Mouse (Mus musculus): ENCODE data around the gene Csnk2b. TPM values are rescaled to one million over a fixed set of nuclear protein-coding genes. Genes with fewer than 3 reads are reported as not detected.

The Csnk2b gene
- total RNA-seq, 2 experiments from 2014 or later = 156 to 166 TPM

DNA sequence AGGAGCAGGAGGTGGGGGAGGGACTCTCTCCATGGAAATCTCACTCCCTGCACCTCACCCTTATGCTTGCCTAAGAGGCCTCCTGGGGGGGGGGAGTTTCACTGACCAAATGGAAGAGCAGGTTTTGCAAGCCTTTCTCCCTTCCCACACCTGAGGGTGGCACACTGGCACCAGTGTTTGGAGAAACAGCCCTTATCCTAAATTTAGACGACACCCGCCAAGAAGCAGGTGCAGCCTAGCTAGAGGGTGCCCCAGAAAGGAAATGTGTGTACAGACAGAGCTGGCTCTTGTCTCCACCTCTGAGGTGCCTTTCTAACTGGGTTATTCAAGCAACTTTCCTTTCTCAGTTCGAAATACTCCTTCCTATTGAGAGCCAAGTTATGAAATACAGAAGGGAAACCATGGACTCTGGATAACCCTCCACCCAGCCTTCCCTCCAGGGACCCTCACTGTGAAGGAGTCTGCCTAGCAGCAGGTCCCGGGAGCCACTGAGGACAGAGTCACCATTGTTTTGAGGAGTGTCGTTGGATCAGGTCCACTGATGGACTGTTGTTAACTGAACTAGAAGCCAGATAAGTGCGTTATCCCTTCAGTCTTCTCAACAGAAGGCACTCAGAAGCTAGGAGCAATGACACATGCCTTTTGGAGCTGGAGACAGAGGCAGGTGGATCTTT, 51.2 kb downstream of the Csnk2b start:
- DNase-seq = no peak
- intact Hi-C loops (cut with DNase I; ENCODE audit: low total_unique reads) = no loop called here

GRCm38 (mm10) chr17:35068213-35068914, 53.5 kb downstream of the Csnk2b start:
- intact Hi-C loops (cut with DNase I; ENCODE audit: low total_unique reads) = no loop called here
- no peak for DNase-seq

Other genes with a start within 250 kb of the Csnk2b start
- gene Zbtb12, start 242.6 kb downstream of the Csnk2b start, total RNA-seq (2021) = 1 to 10 TPM; 3.4 to 5.1 TPM
- not detected for gene Gm20547, start 240.0 kb downstream of the Csnk2b start, total RNA-seq (2021)
- gene C2, start 223.8 kb downstream of the Csnk2b start, total RNA-seq (2021) = 1 to 10 TPM; 1.8 to 3.1 TPM
- 10 to 100 TPM; 29.4 to 32.2 TPM for gene Ehmt2, start 223.6 kb downstream of the Csnk2b start, total RNA-seq (2021)
- under 1 TPM in 1 of 2 experiments, not detected in 1; 0.09 TPM for gene Slc44a4, start 207.6 kb downstream of the Csnk2b start, total RNA-seq (2021)
- 1 to 10 TPM; 8.0 to 8.3 TPM for gene Neu1, start 190.8 kb downstream of the Csnk2b start, total RNA-seq (2021)
- 1 to 10 TPM; 2.6 to 5.9 TPM for gene Hspa1b, start 162.8 kb downstream of the Csnk2b start, total RNA-seq (2021)
- not detected for gene Gm20481, start 152.1 kb downstream of the Csnk2b start, total RNA-seq (2021)
- gene Hspa1a, start 149.9 kb downstream of the Csnk2b start, total RNA-seq (2021) = 1 to 10 TPM; 3.8 to 6.8 TPM
- 10 to 100 TPM; 11.6 to 14.8 TPM for gene Hspa1l, start 149.3 kb downstream of the Csnk2b start, total RNA-seq (2021)
- gene Lsm2, start 140.2 kb downstream of the Csnk2b start, total RNA-seq (2021) = 10 to 100 TPM; 19.5 to 20.1 TPM
- 10 to 100 TPM; 26.8 to 29.2 TPM for gene Vars, start 121.1 kb downstream of the Csnk2b start, total RNA-seq (2021)
- gene Vwa7, start 105.5 kb downstream of the Csnk2b start, total RNA-seq (2021) = 1 to 10 TPM; 3.7 to 3.9 TPM
- 1 to 10 TPM in 1 of 2 experiments, under 1 TPM in 1; 0.38 to 1.5 TPM for gene Sapcd1, start 94.0 kb downstream of the Csnk2b start, total RNA-seq (2021)
- gene Msh5, start 75.3 kb downstream of the Csnk2b start, total RNA-seq (2021) = under 1 TPM; 0.84 to 0.94 TPM
- 10 to 100 TPM; 28.3 to 32.5 TPM for gene Clic1, start 72.1 kb downstream of the Csnk2b start, total RNA-seq (2021)
- gene Ddah2, start 63.0 kb downstream of the Csnk2b start, total RNA-seq (2021) = 10 to 100 TPM; 23.4 to 32.2 TPM
- gene Ly6g6c, start 56.7 kb downstream of the Csnk2b start, total RNA-seq (2021) = not detected
- not detected for gene Mpig6b, start 55.9 kb downstream of the Csnk2b start, total RNA-seq (2021)
- gene Ly6g6e, start 45.2 kb downstream of the Csnk2b start, total RNA-seq (2021) = not detected
- under 1 TPM; 0.64 TPM for gene Ly6g6d, start 44.0 kb downstream of the Csnk2b start, total RNA-seq (2021)
- not detected for gene Ly6g6f, start 36.4 kb downstream of the Csnk2b start, total RNA-seq (2021)
- 10 to 100 TPM; 52.8 to 58.5 TPM for gene Abhd16a, start 32.8 kb downstream of the Csnk2b start, total RNA-seq (2021)
- not detected for gene Ly6g5c, start 13.8 kb downstream of the Csnk2b start, total RNA-seq (2021)
- under 1 TPM; 0.27 to 0.37 TPM for gene Ly6g5b, start 6.6 kb downstream of the Csnk2b start, total RNA-seq (2021)
- 1 to 10 TPM; 7.0 to 7.9 TPM for gene Gpank1, start 598 bp downstream of the Csnk2b start, total RNA-seq (2021)
- gene D17H6S53E, start 4.3 kb upstream of the Csnk2b start, total RNA-seq (2021) = 10 to 100 TPM; 14.4 to 16.1 TPM
- not detected for gene Apom, start 10.0 kb upstream of the Csnk2b start, total RNA-seq (2021)
- 100 to 1,000 TPM; 193 to 200 TPM for gene Bag6, start 13.1 kb upstream of the Csnk2b start, total RNA-seq (2021)
- gene Prrc2a, start 42.8 kb upstream of the Csnk2b start, total RNA-seq (2021) = 100 to 1,000 TPM; 102 to 118 TPM
- under 1 TPM; 0.71 to 0.90 TPM for gene Aif1, start 54.0 kb upstream of the Csnk2b start, total RNA-seq (2021)
- gene Lst1, start 66.4 kb upstream of the Csnk2b start, total RNA-seq (2021) = 1 to 10 TPM; 1.5 to 2.8 TPM
- gene Ltb, start 72.4 kb upstream of the Csnk2b start, total RNA-seq (2021) = under 1 TPM in 1 of 2 experiments, not detected in 1; 0.31 TPM
- gene Tnf, start 80.0 kb upstream of the Csnk2b start, total RNA-seq (2021) = under 1 TPM; 0.24 to 0.68 TPM
- gene Lta, start 83.3 kb upstream of the Csnk2b start, total RNA-seq (2021) = under 1 TPM; 0.42 to 0.78 TPM
- not detected for gene Gm16181, start 98.8 kb upstream of the Csnk2b start, total RNA-seq (2021)
- 1 to 10 TPM; 2.3 to 2.7 TPM for gene Atp6v1g2, start 111.6 kb upstream of the Csnk2b start, total RNA-seq (2021)
- 1 to 10 TPM; 7.6 to 7.9 TPM for gene Nfkbil1, start 113.7 kb upstream of the Csnk2b start, total RNA-seq (2021)
- 100 to 1,000 TPM in 1 of 2 experiments, 10 to 100 TPM in 1; 85.3 to 103 TPM for gene Ddx39b, start 119.7 kb upstream of the Csnk2b start, total RNA-seq (2021)
- 10 to 100 TPM; 34.3 to 40.7 TPM for gene H2-D1, start 140.7 kb upstream of the Csnk2b start, total RNA-seq (2021)
- under 1 TPM; 0.18 to 0.47 TPM for gene H2-Q1, start 198.4 kb upstream of the Csnk2b start, total RNA-seq (2021)
- under 1 TPM; 0.33 to 0.58 TPM for gene H2-Q2, start 220.2 kb upstream of the Csnk2b start, total RNA-seq (2021)